Mouse (Mus musculus) forebrain, postnatal 0 days (tissue): ENCODE results near the gene Olfr630. TPM values are rescaled to one million over a fixed set of nuclear protein-coding genes. Genes with fewer than 3 reads are reported as not detected.
"Not testable (repeated sequence)": the region's sequence is repeated elsewhere in the genome, so short reads cannot be mapped to it uniquely, and the experiment has no call there.

Source experiments
- ATAC-seq: fragments of 200-750 bp; cut with Nextera tagmentation; 2 replicates; pipeline ENCODE4 v1.8.0; 2017; ENCODE audit warnings: mild to moderate bottlenecking, moderate library complexity
- DNase-seq: peaks from one replicate; pipeline ENCODE4 v3.0.0-alpha.2; 2015
- H3K27ac ChIP-seq: fragments of 300-500 bp; sonication (generic); 2 replicates; pipeline ENCODE4 v1.5.1; 2014; ENCODE audit warnings: low read depth, mild to moderate bottlenecking, antibody characterized with exemption, low read length, moderate library complexity, mixed read lengths
- H3K27me3 ChIP-seq: fragments of 300-500 bp; sonication (generic); 2 replicates; pipeline ENCODE4 v1.6.1; 2014; ENCODE audit warnings: mild to moderate bottlenecking, low read length, mixed read lengths; ENCODE audit not compliant: insufficient read depth
- H3K36me3 ChIP-seq: fragments of 300-500 bp; sonication (generic); 2 replicates; pipeline ENCODE4 v1.6.1; 2014; ENCODE audit warnings: mild to moderate bottlenecking, moderate library complexity; ENCODE audit not compliant: insufficient read depth
- H3K4me1 ChIP-seq: fragments of 300-500 bp; sonication (generic); 2 replicates; pipeline ENCODE4 v1.6.1; 2014; ENCODE audit warnings: antibody characterized with exemption; ENCODE audit not compliant: insufficient read depth
- H3K4me2 ChIP-seq: fragments of 300-500 bp; sonication (generic); 2 replicates; pipeline ENCODE4 v1.6.1; 2014; ENCODE audit warnings: low read depth, mild to moderate bottlenecking, moderate library complexity
- H3K4me3 ChIP-seq: fragments of 300-500 bp; sonication (generic); 2 replicates; pipeline ENCODE4 v1.5.1; 2014; ENCODE audit warnings: low read depth, low read length, mixed read lengths
- H3K9ac ChIP-seq: fragments of 300-500 bp; sonication (generic); 2 replicates; pipeline ENCODE4 v1.6.1; 2014; ENCODE audit warnings: mild to moderate bottlenecking
- H3K9me3 ChIP-seq: fragments of 300-500 bp; sonication (generic); 2 replicates; pipeline ENCODE4 v1.6.1; 2016; ENCODE audit warnings: low read length
- CTCF ChIP-seq: sonication (generic); IDR thresholded peaks from 2 replicates; pipeline ENCODE4 v1.5.1; 2016; ENCODE audit warnings: antibody characterized with exemption, control low read depth, low read depth
- WGBS: fragments of 180-500 bp; shearing (Covaris S2); extraction: QIAGEN DNeasy Blood & Tissue Kit; methylation state at CpG from one replicate; pipeline ENCODE4 v1.1.7; 2014; 5-methylcytosine and 5-hydroxymethylcytosine counted together
- polyA plus RNA-seq: library from polyadenylated mRNA; unstranded; fragments of >200 nt; fragmentation: Nextera tagmentation; extraction: Ambion mirVana; gene quantifications from 2 replicates; pipeline ENCODE4 v1.2.1, GENCODE M21; 2015
- total RNA-seq: library from RNA; depleted of rRNA; stranded (reverse); fragments of >200 nt; gene quantifications from 2 replicates; pipeline ENCODE4 v1.2.3, GENCODE M21; 2014; rRNA removed

Olfr630 gene
- total and polyA plus RNA-seq, 2 experiments from 2014 or later, result not detected

DNA sequence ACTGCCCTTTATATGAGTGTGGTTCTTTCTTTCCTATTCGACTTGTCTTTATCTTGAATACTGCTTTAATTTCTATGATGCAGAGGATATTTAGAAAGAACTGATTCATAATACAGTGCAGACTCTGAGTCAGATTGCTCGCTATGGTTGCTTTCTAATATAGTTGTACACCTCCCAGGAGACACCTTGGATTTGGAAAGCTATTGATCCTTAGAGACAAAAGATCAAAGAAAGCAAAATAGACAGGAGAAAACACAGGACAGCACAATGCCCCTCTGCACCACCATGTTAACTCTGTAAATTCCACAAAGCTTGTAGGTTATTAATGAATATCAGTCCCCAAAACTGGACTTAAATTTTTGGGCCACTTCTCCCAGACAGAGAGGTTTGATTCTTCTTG lies 12.3 kb downstream of the Olfr630 start, which contains the start of gene Olfr629:
Gene Olfr629 (minus strand): TSS at position 101 of the 400 bp plus-strand sequence.
- no peak for TF ChIP-seq CTCF
- H3K4me2 ChIP-seq, result no peak within 1 kb of the TSS
- DNase-seq (no peak), ATAC-seq (no peak)
- no peaks in the 10 kb centered on the region for H3K9me3 ChIP-seq
- no peaks in the 10 kb centered on the region for H3K27me3 ChIP-seq
- no peak within 1 kb of the TSS for H3K4me3 ChIP-seq
- WGBS, result 68% methylated on average over 2 of the region's 2 CpGs
- H3K36me3 ChIP-seq, result no peaks in the 10 kb centered on the region
- no peak within 1 kb of the TSS for H3K27ac ChIP-seq
- H3K4me1 ChIP-seq, result no peaks in the 10 kb centered on the region
- H3K9ac ChIP-seq, result no peak within 1 kb of the TSS

DNA sequence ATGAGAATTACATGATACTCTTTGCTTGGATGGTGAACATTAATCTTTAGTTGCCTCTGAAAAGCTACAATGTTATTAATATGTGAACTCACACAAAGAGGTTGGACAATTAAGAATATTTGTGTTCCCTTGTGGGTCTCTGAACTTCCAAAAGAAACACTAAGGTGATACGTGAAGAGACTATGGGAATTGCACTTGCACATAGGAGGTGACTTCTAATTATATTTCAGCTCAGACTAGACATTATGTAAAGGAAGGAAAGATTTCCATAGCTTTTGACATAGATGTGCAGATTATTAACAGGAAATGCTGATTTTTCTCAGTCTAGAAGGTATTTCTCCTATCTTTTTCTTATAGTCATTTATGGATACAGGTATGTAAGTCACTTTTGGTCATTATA lies 27.1 kb downstream of the Olfr630 start, which contains the start of gene Olfr628:
Gene Olfr628 (plus strand): TSS at position 301 of the 400 bp plus-strand sequence.
- no peak for TF ChIP-seq CTCF
- 89% methylated on average over 1 of the region's 1 CpGs for WGBS
- H3K9ac ChIP-seq, result no peak within 1 kb of the TSS
- DNase-seq (no peak), ATAC-seq (no peak)
- H3K36me3 ChIP-seq, result no peaks in the 10 kb centered on the region
- H3K9me3 ChIP-seq, result no peaks in the 10 kb centered on the region
- H3K4me1 ChIP-seq, result no peaks in the 10 kb centered on the region
- H3K4me3 ChIP-seq, result no peak within 1 kb of the TSS
- no peak within 1 kb of the TSS for H3K4me2 ChIP-seq
- no peaks in the 10 kb centered on the region for H3K27me3 ChIP-seq
- no peak within 1 kb of the TSS for H3K27ac ChIP-seq

DNA sequence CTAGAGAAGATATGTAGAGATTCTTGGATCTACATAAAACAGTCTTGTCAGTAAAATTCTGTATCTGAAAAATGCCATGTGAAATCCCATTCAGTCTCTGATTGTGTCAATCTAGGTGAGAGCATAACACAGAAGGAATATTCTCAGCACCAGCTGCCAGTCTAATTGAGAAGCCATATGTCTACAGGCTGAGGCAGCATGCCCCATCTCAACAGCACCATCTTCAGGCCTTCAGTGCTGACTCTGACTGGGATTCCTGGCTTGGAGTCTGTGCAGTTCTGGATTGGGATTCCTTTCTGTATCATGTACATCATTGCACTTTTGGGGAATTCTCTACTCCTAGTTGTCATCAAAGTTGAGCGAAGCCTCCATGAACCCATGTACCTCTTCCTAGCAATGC lies 40.7 kb downstream of the Olfr630 start:
- H3K4me3 ChIP-seq, H3K4me1 ChIP-seq, ATAC-seq, H3K27ac ChIP-seq, H3K4me2 ChIP-seq, DNase-seq, H3K9me3 ChIP-seq, H3K36me3 ChIP-seq, H3K27me3 ChIP-seq, H3K9ac ChIP-seq: not testable (repeated sequence)
- WGBS, result 90% methylated on average over 1 of the region's 1 CpGs

DNA sequence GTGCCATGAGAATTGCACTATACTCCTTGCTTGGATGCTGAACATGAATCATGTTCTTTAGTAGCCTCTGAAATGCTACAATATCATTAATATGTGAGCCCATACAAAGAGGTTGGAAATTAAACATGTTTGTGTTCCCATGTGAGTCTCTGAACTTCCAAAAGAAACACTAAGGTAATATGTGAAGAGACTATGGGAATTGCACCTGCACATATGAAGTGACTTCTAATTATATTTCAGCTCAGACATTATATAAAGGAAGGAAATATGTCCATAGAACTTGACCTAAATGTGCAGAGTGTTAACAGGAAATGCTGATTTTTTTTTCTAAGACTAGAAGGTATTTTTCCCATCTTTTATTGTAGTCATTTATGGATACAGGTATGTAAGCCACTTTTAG lies 42.8 kb downstream of the Olfr630 start, which contains the start of gene Olfr243:
Gene Olfr243 (plus strand): TSS at position 301 of the 400 bp plus-strand sequence.
- no peaks in the 10 kb centered on the region for H3K36me3 ChIP-seq
- no peak within 1 kb of the TSS for H3K27ac ChIP-seq
- H3K9ac ChIP-seq, result no peak within 1 kb of the TSS
- no peak within 1 kb of the TSS for H3K4me3 ChIP-seq
- DNase-seq (no peak), ATAC-seq (no peak)
- no peak for TF ChIP-seq CTCF
- H3K27me3 ChIP-seq, result no peaks in the 10 kb centered on the region
- no peaks in the 10 kb centered on the region for H3K9me3 ChIP-seq
- no peak within 1 kb of the TSS for H3K4me2 ChIP-seq
- no peaks in the 10 kb centered on the region for H3K4me1 ChIP-seq

DNA sequence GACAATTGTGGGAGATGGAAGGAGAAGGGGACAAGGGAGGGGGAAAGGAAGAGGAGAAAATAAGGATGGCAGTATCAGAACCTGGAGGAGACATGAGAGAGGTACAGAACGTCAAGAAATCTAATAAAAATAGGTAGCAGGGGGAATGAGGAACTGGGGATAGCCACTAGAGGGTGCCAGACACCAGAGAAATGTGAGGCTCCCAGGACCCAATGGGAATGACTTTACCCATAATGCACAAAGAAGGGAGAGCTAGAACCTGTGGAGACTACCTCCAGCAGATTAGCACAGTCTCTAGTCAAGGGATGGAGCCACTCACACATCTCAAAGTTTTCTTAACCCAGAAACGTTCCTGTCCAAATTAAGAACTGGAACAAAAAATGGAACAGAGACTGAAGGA lies 45.1 kb downstream of the Olfr630 start:
- no peak for DNase-seq
- no peaks in the 10 kb centered on the region for H3K9me3 ChIP-seq
- no peak overlapping the region for H3K4me3 ChIP-seq
- no peaks in the 10 kb centered on the region for H3K4me1 ChIP-seq
- H3K36me3 ChIP-seq, result no peaks in the 10 kb centered on the region
- WGBS, result 30% methylated on average over 2 of the region's 2 CpGs
- no peak overlapping the region for H3K27ac ChIP-seq
- 0 out of 2 replicates have a peak, but pooled peaks have one; percentile 13 for TF ChIP-seq CTCF
- no peak overlapping the region for H3K9ac ChIP-seq
- no peaks in the 10 kb centered on the region for H3K27me3 ChIP-seq
- ATAC-seq, result no peak
- no peak overlapping the region for H3K4me2 ChIP-seq

Other genes starting within 250 kb of the Olfr630 start
Only the 30 nearest of the 33 such genes appear.
- gene Olfr612, start 214.6 kb downstream of the Olfr630 start, total RNA-seq, result not detected in 2 replicates
- gene Olfr612, start 214.6 kb downstream of the Olfr630 start, polyA plus RNA-seq, result not detected in 2 replicates
- not detected in 2 replicates for gene Olfr613, start 209.3 kb downstream of the Olfr630 start, total RNA-seq
- gene Olfr613, start 209.3 kb downstream of the Olfr630 start, polyA plus RNA-seq, result not detected in 2 replicates
- gene Olfr615, start 201.3 kb downstream of the Olfr630 start, total RNA-seq, result not detected in 2 replicates
- not detected in 2 replicates for gene Olfr615, start 201.3 kb downstream of the Olfr630 start, polyA plus RNA-seq
- not detected in 2 replicates for gene Olfr616, start 188.2 kb downstream of the Olfr630 start, total RNA-seq
- not detected in 2 replicates for gene Olfr616, start 188.2 kb downstream of the Olfr630 start, polyA plus RNA-seq
- not detected in 2 replicates for gene Olfr617, start 184.3 kb downstream of the Olfr630 start, total RNA-seq
- not detected in 2 replicates for gene Olfr617, start 184.3 kb downstream of the Olfr630 start, polyA plus RNA-seq
- gene Olfr618, start 167.2 kb downstream of the Olfr630 start, total RNA-seq, result not detected in 2 replicates
- gene Olfr618, start 167.2 kb downstream of the Olfr630 start, polyA plus RNA-seq, result not detected in 2 replicates
- not detected in 2 replicates for gene Olfr619, start 156.8 kb downstream of the Olfr630 start, total RNA-seq
- not detected in 2 replicates for gene Olfr619, start 156.8 kb downstream of the Olfr630 start, polyA plus RNA-seq
- gene Olfr620, start 144.8 kb downstream of the Olfr630 start, total RNA-seq, result not detected in 2 replicates
- not detected in 2 replicates for gene Olfr620, start 144.8 kb downstream of the Olfr630 start, polyA plus RNA-seq
- not detected in 2 replicates for gene Olfr622, start 114.6 kb downstream of the Olfr630 start, total RNA-seq
- not detected in 2 replicates for gene Olfr622, start 114.6 kb downstream of the Olfr630 start, polyA plus RNA-seq
- not detected in 2 replicates for gene Olfr623, start 93.6 kb downstream of the Olfr630 start, total RNA-seq
- not detected in 2 replicates for gene Olfr623, start 93.6 kb downstream of the Olfr630 start, polyA plus RNA-seq
- not detected in 2 replicates for gene Olfr624, start 86.1 kb downstream of the Olfr630 start, total RNA-seq
- gene Olfr624, start 86.1 kb downstream of the Olfr630 start, polyA plus RNA-seq, result not detected in 2 replicates
- not detected in 2 replicates for gene Olfr625-ps1, start 74.6 kb downstream of the Olfr630 start, total RNA-seq
- not detected in 2 replicates for gene Olfr625-ps1, start 74.6 kb downstream of the Olfr630 start, polyA plus RNA-seq
- gene Olfr243, start 42.7 kb downstream of the Olfr630 start, total RNA-seq, result not detected in 2 replicates
- gene Olfr243, start 42.7 kb downstream of the Olfr630 start, polyA plus RNA-seq, result not detected in 2 replicates
- gene Olfr628, start 27.0 kb downstream of the Olfr630 start, total RNA-seq, result not detected in 2 replicates
- not detected in 2 replicates for gene Olfr628, start 27.0 kb downstream of the Olfr630 start, polyA plus RNA-seq
- not detected in 2 replicates for gene Olfr629, start 12.4 kb downstream of the Olfr630 start, total RNA-seq
- not detected in 2 replicates for gene Olfr629, start 12.4 kb downstream of the Olfr630 start, polyA plus RNA-seq
- gene Olfr69, start 14.3 kb upstream of the Olfr630 start, total RNA-seq, result not detected in 2 replicates
- not detected in 2 replicates for gene Olfr69, start 14.3 kb upstream of the Olfr630 start, polyA plus RNA-seq
- gene Olfr68, start 22.4 kb upstream of the Olfr630 start, total RNA-seq, result not detected in 2 replicates
- gene Olfr68, start 22.4 kb upstream of the Olfr630 start, polyA plus RNA-seq, result not detected in 2 replicates
- gene Olfr67, start 34.5 kb upstream of the Olfr630 start, total RNA-seq, result not detected in 2 replicates
- gene Olfr67, start 34.5 kb upstream of the Olfr630 start, polyA plus RNA-seq, result not detected in 2 replicates
- 105 and 224 TPM in 2 replicates for gene Hbb-bt, start 56.7 kb upstream of the Olfr630 start, total RNA-seq
- 190 and 259 TPM in 2 replicates for gene Hbb-bt, start 56.7 kb upstream of the Olfr630 start, polyA plus RNA-seq
- 815 and 1,167 TPM in 2 replicates for gene Hbb-bs, start 70.8 kb upstream of the Olfr630 start, total RNA-seq
- 757 and 1,200 TPM in 2 replicates for gene Hbb-bs, start 70.8 kb upstream of the Olfr630 start, polyA plus RNA-seq
- not detected in 2 replicates for gene Hbb-bh2, start 83.2 kb upstream of the Olfr630 start, total RNA-seq
- gene Hbb-bh2, start 83.2 kb upstream of the Olfr630 start, polyA plus RNA-seq, result not detected in 2 replicates
- gene Hbb-bh1, start 85.8 kb upstream of the Olfr630 start, total RNA-seq, result not detected in 2 replicates
- not detected in 2 replicates for gene Hbb-bh1, start 85.8 kb upstream of the Olfr630 start, polyA plus RNA-seq
- 1.0 TPM in 1 of 2 replicates, not detected in the other for gene Hbb-y, start 95.9 kb upstream of the Olfr630 start, total RNA-seq
- gene Hbb-y, start 95.9 kb upstream of the Olfr630 start, polyA plus RNA-seq, result 0.87 and 1.3 TPM in 2 replicates
- gene Olfr66, start 128.9 kb upstream of the Olfr630 start, total RNA-seq, result not detected in 2 replicates
- gene Olfr66, start 128.9 kb upstream of the Olfr630 start, polyA plus RNA-seq, result not detected in 2 replicates
- not detected in 2 replicates for gene Olfr64, start 137.2 kb upstream of the Olfr630 start, total RNA-seq
- gene Olfr64, start 137.2 kb upstream of the Olfr630 start, polyA plus RNA-seq, result not detected in 2 replicates
- gene Olfr65, start 146.2 kb upstream of the Olfr630 start, total RNA-seq, result not detected in 2 replicates
- not detected in 2 replicates for gene Olfr65, start 146.2 kb upstream of the Olfr630 start, polyA plus RNA-seq
- gene Olfr631, start 171.5 kb upstream of the Olfr630 start, total RNA-seq, result not detected in 2 replicates
- gene Olfr631, start 171.5 kb upstream of the Olfr630 start, polyA plus RNA-seq, result not detected in 2 replicates
- not detected in 2 replicates for gene Olfr632, start 177.0 kb upstream of the Olfr630 start, total RNA-seq
- not detected in 2 replicates for gene Olfr632, start 177.0 kb upstream of the Olfr630 start, polyA plus RNA-seq
- gene Olfr633, start 187.1 kb upstream of the Olfr630 start, total RNA-seq, result not detected in 2 replicates
- not detected in 2 replicates for gene Olfr633, start 187.1 kb upstream of the Olfr630 start, polyA plus RNA-seq
- not detected in 2 replicates for gene Olfr635, start 213.8 kb upstream of the Olfr630 start, total RNA-seq
- not detected in 2 replicates for gene Olfr635, start 213.8 kb upstream of the Olfr630 start, polyA plus RNA-seq